Mouse (Mus musculus): Measurements from ENCODE around the gene Pom121l2. TPM values are rescaled to one million over a fixed set of nuclear protein-coding genes. Genes with fewer than 3 reads are reported as not detected.
A peak's percentile ranks its signal among the peaks of the same experiment; 100 is the strongest.

Gene Pom121l2
- 0.09 TPM in 1 of 2 replicates, not detected in the other for polyA plus RNA-seq (2016; fragmentation: Nextera tagmentation; extraction: Ambion mirVana)

DNA sequence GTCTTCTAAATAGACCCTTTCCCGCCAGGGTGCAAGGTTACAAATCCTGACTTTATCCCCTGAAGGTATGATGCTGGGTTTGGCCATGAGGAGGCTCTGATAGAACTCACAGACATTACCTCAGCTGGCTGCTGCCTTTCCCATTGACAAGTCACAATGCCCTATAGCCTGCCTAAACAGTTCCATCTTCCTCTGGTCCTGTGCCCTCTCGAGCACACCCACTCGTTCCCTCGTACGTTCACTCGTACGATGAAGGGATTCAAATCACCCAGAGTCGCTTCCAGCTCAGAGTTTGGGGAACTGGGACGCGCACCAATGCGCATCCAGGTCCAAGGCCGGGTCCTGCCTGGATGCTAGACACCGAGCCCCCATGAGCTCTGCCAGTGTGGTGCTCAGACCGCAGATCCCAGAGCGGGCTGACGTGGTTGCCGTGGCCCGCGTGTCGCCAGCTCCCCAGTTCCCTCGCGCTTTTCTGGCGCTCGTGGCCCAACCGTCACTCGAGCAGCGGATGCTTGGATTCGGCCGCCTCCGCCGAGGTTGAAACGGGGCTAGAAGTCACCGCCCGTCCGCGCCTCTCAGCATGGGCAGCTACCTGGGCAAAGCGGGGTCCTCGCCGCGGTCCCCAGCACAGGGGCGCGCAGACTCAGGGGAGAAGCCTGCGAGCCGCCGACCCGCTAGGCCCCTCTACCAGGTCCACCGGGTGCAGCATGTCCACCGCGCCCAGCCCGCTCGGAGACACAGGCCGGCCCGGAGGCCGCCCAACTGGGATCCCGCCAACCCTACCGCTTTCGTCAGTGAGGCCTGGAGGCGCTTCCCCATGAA, at the start of gene Pom121l2:
Gene Pom121l2, plus strand, starts transcription at position 214 of the 822 bp plus-strand sequence.
- Histone ChIP-seq H3K27ac (peak within 1 kb of the TSS; percentile 80), H3K9me3 (no peaks in the 10 kb centered on the region), H3K4me3 (peak within 1 kb of the TSS; percentile 76), H3K27me3 (ENCODE audit: insufficient read depth, poor library complexity, severe bottlenecking) (peaks cover 70% of the 10 kb centered on the region), H3K36me3 (no peaks in the 10 kb centered on the region), H3K4me1 (peaks cover 13% of the 10 kb centered on the region)
- under 1% methylated on average over 58 of the region's 58 CpGs for WGBS
- DNase-seq (ENCODE audit: low spot score): peak; percentile 81

DNA sequence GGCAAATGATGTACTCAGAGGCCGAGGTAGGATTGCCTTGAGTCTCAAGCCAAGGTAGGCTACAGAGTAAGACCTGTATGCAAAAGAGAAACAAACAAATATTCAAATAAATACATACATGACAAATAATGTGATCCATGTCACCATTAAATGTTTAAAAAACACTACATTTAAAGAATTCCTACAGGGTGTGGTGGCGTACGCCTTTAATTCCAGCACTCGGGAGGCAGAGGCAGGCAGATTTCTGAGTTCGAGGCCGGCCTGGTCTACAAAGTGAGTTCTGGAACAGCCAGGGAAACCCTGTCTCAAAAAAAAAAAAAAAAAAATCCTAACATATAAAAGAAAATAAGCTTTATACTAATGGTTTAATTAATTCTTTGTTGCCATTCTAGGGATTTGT, 49.3 kb upstream of the Pom121l2 start:
- Histone ChIP-seq H3K4me1 (0 out of 2 replicates have a peak, but pooled peaks cover 3% of the 10 kb centered on the region), H3K36me3 (no peaks in the 10 kb centered on the region), H3K27ac (no peak overlapping the region), H3K9me3 (no peaks in the 10 kb centered on the region), H3K27me3 (ENCODE audit: insufficient read depth, poor library complexity, severe bottlenecking) (no peaks in the 10 kb centered on the region), H3K4me3 (peak overlapping the region; percentile 46)
- DNase-seq (ENCODE audit: low spot score): peak; percentile 50
- WGBS: 35% methylated on average over 6 of the region's 6 CpGs

DNA sequence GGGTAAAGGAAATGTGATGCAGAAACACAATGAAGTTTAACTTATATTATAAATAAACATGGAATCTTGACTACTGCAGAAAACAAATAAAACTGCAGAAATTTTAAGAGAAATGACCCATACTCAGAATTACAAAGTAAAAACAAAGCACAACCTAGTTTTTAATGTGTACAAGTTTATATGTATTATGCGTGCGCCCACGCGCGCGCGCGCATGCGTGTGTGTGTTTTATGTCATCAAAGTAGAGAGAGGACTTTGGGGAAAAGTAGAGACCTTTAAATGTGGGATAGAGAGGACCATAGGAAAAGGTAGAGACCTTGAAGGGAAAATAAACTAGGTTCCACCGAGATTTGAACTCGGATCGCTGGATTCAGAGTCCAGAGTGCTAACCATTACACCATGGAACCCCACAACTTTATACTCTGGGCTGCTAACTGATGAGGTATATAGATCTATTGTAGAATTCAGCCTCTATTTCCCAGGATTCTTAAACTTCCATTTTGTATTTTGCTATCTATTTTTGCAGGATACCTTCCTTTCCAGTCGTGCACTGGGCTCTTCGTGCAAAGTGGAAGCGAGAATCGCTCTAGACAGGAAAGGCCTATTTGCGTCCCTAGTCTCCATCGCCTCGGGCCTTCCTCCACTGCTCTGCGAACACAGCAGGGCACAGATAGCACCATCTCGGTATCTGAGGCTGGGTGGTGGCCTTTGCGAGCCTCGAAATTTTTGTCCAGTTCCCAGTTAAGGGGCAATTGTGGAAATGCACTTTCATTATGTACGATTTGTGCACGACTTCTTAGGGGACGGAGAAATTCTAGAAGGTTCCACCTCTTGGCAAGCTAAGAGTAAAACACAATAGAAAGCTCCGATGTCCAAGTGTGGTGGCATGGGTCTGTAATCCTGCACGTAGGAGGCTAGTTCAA, 47.1 kb upstream of the Pom121l2 start:
- H3K36me3 ChIP-seq: no peaks in the 10 kb centered on the region
- peak overlapping the region; percentile 72 for H3K27ac ChIP-seq
- H3K27me3 ChIP-seq (ENCODE audit: insufficient read depth, poor library complexity, severe bottlenecking): no peaks in the 10 kb centered on the region
- DNase-seq (ENCODE audit: low spot score): peak; percentile 84
- 4% methylated on average over 28 of the region's 28 CpGs for WGBS
- H3K4me3 ChIP-seq: peak overlapping the region; percentile 58
- H3K4me1 ChIP-seq: 0 out of 2 replicates have a peak, but pooled peaks cover 3% of the 10 kb centered on the region
- no peaks in the 10 kb centered on the region for H3K9me3 ChIP-seq

- Histone ChIP-seq H3K9me3 (no peaks in the 10 kb centered on the region), H3K4me1 (0 out of 2 replicates have a peak, but pooled peaks cover 3% of the 10 kb centered on the region), H3K27me3 (ENCODE audit: insufficient read depth, poor library complexity, severe bottlenecking) (no peaks in the 10 kb centered on the region), H3K36me3 (no peaks in the 10 kb centered on the region), H3K4me3 (peak overlapping the region; percentile 62), H3K27ac (0 out of 2 replicates have a peak overlapping the region, but pooled peaks have one; percentile 45)
- peak; percentile 84 for DNase-seq (ENCODE audit: low spot score)
- WGBS: 11% methylated on average over 17 of the region's 17 CpGs
Measured at GRCm38 (mm10) chr13:21934982-21935791, 45.8 kb upstream of the Pom121l2 start.

- Histone ChIP-seq H3K27ac (peak overlapping the region; percentile 45; the same call in 1 of the 2 replicates), H3K9me3 (no peaks in the 10 kb centered on the region), H3K4me1 (0 out of 2 replicates have a peak, but pooled peaks cover 3% of the 10 kb centered on the region), H3K4me3 (peak overlapping the region; percentile 62), H3K36me3 (no peaks in the 10 kb centered on the region), H3K27me3 (ENCODE audit: insufficient read depth, poor library complexity, severe bottlenecking) (no peaks in the 10 kb centered on the region)
- peak; percentile 81 for DNase-seq (ENCODE audit: low spot score)
- WGBS: under 1% methylated on average over 7 of the region's 7 CpGs
Measured at GRCm38 (mm10) chr13:21935833-21936232, 45.2 kb upstream of the Pom121l2 start.

- H3K36me3 ChIP-seq: no peaks in the 10 kb centered on the region
- DNase-seq (ENCODE audit: low spot score): peak; percentile 95
- no peaks in the 10 kb centered on the region for H3K9me3 ChIP-seq
- peak overlapping the region; percentile 72; the same call in 1 of the 2 replicates for H3K27ac ChIP-seq
- peak overlapping the region; percentile 62 for H3K4me3 ChIP-seq
- H3K4me1 ChIP-seq: 0 out of 2 replicates have a peak, but pooled peaks cover 3% of the 10 kb centered on the region
- no peaks in the 10 kb centered on the region for H3K27me3 ChIP-seq (ENCODE audit: insufficient read depth, poor library complexity, severe bottlenecking)
- under 1% methylated on average over 17 of the region's 17 CpGs for WGBS
Measured at GRCm38 (mm10) chr13:21936968-21937367, 44.0 kb upstream of the Pom121l2 start.

GRCm38 (mm10) chr13:21940213-21940612, 40.8 kb upstream of the Pom121l2 start:
- DNase-seq (ENCODE audit: low spot score): peak; percentile 94
- peak overlapping the region; percentile 64; the same call in 1 of the 2 replicates for H3K27ac ChIP-seq
- no peaks in the 10 kb centered on the region for H3K27me3 ChIP-seq (ENCODE audit: insufficient read depth, poor library complexity, severe bottlenecking)
- H3K36me3 ChIP-seq: no peaks in the 10 kb centered on the region
- H3K4me3 ChIP-seq: peak overlapping the region; percentile 62
- no peaks in the 10 kb centered on the region for H3K4me1 ChIP-seq
- under 1% methylated on average over 19 of the region's 19 CpGs for WGBS
- H3K9me3 ChIP-seq: no peaks in the 10 kb centered on the region

DNA sequence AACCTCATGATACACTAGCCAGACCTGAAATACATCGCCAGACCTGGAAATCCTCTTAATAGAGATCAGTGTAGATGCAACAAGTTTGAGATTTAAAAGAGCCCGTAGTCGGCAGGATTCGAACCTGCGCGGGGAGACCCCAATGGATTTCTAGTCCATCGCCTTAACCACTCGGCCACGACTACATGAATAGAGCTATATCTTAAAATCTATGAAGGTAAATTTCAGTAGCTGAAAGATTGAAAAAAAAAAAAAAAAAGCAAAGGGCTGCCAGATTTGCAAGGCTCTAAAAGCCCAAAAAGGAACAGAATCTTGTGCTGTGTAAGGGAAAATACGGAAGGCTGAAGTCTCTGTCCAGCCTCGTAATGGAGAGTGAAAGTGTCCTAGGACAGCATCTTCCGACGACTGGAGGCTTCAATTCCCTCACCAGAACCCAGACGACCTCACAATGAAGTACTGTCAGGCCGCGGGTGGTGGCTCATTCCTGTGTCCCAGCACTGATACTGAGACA, 40.1 kb upstream of the Pom121l2 start:
- 0 out of 2 replicates have a peak overlapping the region, but pooled peaks have one; percentile 64 for H3K27ac ChIP-seq

DNA sequence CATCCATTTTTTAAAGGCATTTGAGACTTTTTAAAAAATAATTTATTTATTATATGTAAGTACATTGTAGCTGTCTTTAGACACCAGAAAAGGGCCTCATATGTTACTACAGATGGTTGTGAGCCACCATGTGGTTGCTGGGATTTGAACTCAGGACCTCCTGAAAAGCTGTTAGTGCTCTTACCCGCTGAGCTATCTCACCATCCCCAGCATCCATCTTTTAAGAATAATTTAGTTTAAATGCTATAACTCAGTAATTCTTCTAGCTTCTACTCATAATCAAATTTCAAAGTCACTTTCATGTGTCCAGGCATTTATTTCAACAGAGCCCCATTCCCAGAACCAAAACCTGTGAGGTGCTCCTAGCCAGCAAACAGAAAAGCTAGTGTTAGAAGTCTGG, 37.4 kb upstream of the Pom121l2 start:
- Histone ChIP-seq H3K4me1 (0 out of 2 replicates have a peak, but pooled peaks cover 3% of the 10 kb centered on the region), H3K27me3 (ENCODE audit: insufficient read depth, poor library complexity, severe bottlenecking) (no peaks in the 10 kb centered on the region), H3K36me3 (peaks cover 8% of the 10 kb centered on the region; the same call in 1 of the 2 replicates), H3K4me3 (no peak overlapping the region), H3K27ac (no peak overlapping the region), H3K9me3 (no peaks in the 10 kb centered on the region)
- WGBS: 74% methylated on average over 1 of the region's 1 CpGs
- peak; percentile 1 for DNase-seq (ENCODE audit: low spot score)

More for the DNA sequence above, 40.1 kb upstream of the Pom121l2 start:
- Histone ChIP-seq H3K4me1 (0 out of 2 replicates have a peak, but pooled peaks cover 3% of the 10 kb centered on the region), H3K9me3 (no peaks in the 10 kb centered on the region), H3K4me3 (peak overlapping the region; percentile 62), H3K27me3 (ENCODE audit: insufficient read depth, poor library complexity, severe bottlenecking) (no peaks in the 10 kb centered on the region), H3K36me3 (no peaks in the 10 kb centered on the region)
- WGBS: under 1% methylated on average over 16 of the region's 16 CpGs
- peak; percentile 81 for DNase-seq (ENCODE audit: low spot score)

DNA sequence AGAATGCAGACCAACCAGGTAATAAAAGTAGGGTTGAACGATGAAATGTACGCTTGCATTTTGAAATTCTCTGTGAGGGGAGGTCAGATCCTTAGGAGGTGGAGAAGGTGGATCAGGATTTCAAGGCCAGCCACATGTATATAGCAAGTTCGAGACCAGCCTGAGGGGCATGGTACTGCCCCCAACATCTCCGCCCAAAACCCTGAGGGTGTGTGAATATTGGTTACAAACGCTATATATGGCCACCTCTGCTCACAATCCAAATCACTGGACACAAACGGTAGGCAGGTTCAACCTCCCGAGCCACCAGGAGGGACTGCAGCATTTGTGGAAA, 36.4 kb upstream of the Pom121l2 start:
- peak overlapping the region; percentile 91 for H3K27ac ChIP-seq
- no peak for DNase-seq (ENCODE audit: low spot score)
- H3K27me3 ChIP-seq (ENCODE audit: insufficient read depth, poor library complexity, severe bottlenecking): no peaks in the 10 kb centered on the region
- WGBS: 3% methylated on average over 7 of the region's 7 CpGs
- H3K4me3 ChIP-seq: peak overlapping the region; percentile 78
- no peaks in the 10 kb centered on the region for H3K9me3 ChIP-seq
- H3K4me1 ChIP-seq: 0 out of 2 replicates have a peak, but pooled peaks cover 3% of the 10 kb centered on the region
- peaks cover 13% of the 10 kb centered on the region for H3K36me3 ChIP-seq

DNA sequence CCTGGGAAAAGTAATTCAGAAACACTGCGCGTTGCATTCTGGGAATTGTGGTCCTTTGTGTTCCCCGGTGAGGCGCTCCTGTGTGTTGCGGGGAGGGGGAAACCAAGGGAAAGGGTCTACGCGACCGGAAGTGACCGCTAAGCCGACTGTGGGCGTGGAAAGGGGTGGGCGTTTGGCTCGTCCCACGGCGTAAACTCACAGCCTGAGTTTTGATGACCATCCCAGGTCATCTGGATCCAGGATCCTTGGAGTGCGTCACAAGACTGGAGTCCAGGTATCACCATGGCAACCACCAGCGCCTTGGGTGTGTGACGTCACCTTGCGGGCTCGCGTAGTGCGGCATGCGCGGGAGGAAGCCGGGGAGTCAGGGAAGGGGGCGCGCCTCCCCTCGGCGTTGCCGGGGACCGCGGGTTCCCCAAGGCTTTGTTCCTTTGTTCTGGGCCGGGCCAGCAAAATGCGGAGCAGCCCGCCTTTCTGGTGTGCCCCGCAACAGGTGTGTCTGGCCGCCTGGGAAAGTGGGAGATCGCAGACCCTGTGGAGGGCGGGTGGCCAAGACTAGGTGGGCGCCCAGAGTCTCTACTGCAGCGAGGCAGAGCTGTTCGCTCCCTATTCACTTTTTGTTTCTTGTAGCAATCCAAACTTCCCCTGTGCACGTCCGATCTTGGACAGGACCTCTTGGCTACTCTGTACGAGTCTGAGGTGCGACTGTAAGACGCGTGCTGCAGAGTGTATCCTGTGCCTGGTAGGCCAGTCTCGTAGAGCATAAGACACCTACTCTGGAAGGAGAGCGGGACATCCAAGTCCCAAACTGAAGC, 35.9 kb upstream of the Pom121l2 start, which contains the start of gene Zfp184:
Gene Zfp184, plus strand, starts transcription at position 169 of the 815 bp plus-strand sequence.
- H3K36me3 ChIP-seq: peaks cover 19% of the 10 kb centered on the region
- WGBS: under 1% methylated on average over 50 of the region's 50 CpGs
- H3K4me1 ChIP-seq: 0 out of 2 replicates have a peak, but pooled peaks cover 3% of the 10 kb centered on the region
- H3K9me3 ChIP-seq: no peaks in the 10 kb centered on the region
- peak within 1 kb of the TSS; percentile 91 for H3K27ac ChIP-seq
- peak within 1 kb of the TSS; percentile 78 for H3K4me3 ChIP-seq
- peak; percentile 97 for DNase-seq (ENCODE audit: low spot score)
- no peaks in the 10 kb centered on the region for H3K27me3 ChIP-seq (ENCODE audit: insufficient read depth, poor library complexity, severe bottlenecking)

Measured in heart, embryonic 10.5 days (tissue).